Mouse (Mus musculus): Measurements from ENCODE around the gene Alg14.

- TF ChIP-seq CTCF (IDR thresholded peaks at IDR 0.05; ENCODE audit: insufficient read depth, low read depth, low read length): no peak
- no peak for TF ChIP-seq POLR2A (IDR thresholded peaks at IDR 0.05; ENCODE audit: insufficient read depth, low read depth, low read length)
These were observed 6.4 kb upstream of the Alg14 start for GRCm38 (mm10) chr3:121285219-121285618.

All from olfactory bulb, adult 2 months (tissue).